Mouse (Mus musculus) retina, postnatal 1 day (tissue): Measurements from ENCODE around the gene Sipa1l3.

ENCODE experiments used
- DNase-seq: peaks from one replicate; pipeline ENCODE4 v3.0.0-alpha.2; 2012

Sipa1l3 gene

DNA sequence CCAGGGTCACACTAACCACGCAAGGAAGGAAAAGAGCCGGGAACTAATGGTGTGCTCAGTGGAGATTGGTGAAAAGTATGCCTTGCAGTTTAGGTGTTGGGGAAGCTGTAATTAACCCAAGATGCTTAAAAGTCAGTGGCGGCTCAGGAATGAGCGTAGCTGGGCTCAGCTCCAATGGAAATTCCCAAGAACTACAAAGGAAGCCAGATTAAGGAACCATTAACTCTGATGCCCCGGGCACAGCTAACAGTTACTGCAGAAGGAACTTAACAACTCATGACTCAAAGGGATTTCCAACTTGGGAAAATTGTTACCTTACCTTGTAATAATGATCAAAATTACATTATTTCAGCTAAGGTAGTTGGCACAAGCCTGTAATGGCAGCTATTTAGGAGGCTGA lies 241.7 kb downstream of the Sipa1l3 start:
- no peak for DNase-seq

DNA sequence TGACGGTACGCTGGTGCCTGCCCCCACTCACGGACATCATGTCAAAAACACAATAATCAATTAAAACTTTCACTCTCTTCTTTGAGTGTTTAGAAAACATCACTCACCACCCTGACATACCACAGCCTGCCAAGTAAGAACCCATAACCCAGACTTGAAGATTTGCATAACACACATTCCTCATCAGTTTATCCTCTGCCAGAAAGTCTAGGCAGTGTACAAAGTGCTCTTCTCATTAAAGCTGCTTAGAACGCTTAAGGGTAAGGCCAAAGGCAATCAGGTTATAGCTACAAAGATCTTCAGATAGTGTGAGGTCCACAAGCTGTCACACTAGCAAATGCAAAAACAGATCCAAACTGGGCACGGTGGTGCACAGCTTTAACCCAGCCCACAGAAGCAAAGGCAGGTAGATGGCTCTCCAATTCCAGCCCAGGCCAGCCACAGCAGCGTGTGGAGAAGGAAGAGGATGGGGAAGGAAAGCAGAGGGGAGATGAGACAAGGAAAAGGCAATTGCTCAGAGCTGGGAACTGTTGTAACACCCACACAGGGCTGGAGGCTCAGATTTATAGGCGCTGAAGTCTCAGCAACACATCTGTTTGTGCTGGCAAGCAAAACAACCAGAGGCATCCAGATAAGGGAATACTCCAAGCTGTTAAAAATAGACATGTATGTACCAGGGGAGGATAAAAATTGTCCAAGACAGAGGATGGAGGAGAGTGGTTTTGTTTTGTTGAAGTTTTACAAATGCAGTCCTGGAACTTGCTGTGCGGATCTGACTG lies 246.6 kb downstream of the Sipa1l3 start:
- DNase-seq: no peak

DNA sequence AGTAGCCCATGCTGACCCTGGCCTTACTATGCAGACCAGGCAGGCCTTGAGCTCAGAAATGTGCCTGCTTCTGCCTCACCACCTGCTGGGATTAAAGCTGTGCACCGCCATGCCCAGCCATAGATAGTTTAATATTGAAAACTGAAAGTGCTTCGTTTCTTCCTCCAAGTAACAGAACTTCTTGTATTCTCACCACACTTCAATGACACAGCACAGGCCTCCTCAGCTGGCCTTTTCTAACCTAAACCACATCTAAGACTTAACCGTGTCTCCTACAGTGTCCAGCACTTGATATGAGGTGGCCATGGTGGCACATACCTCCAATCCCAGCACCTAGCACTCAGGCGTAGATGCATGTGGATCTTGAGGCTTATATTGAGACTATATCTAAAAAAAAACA lies 248.0 kb downstream of the Sipa1l3 start:
- no peak for DNase-seq
